Mouse (Mus musculus): ENCODE measurements around the gene Rps6kc1. TPM values are rescaled to one million over a fixed set of nuclear protein-coding genes. Genes with fewer than 3 reads are reported as not detected.

Gene Rps6kc1
- polyA plus RNA-seq, 3 experiments from 2014 or later = 4.7 to 8.8 (median 8.8) TPM

GRCm38 (mm10) chr1:190898899-190899575 is 12.5 kb downstream of the Rps6kc1 start:
- no peak for ATAC-seq

- no peak for ATAC-seq
Measured at GRCm38 (mm10) chr1:190898186-190898585, 13.4 kb downstream of the Rps6kc1 start.

GRCm38 (mm10) chr1:190893559-190894167 is 17.9 kb downstream of the Rps6kc1 start:
- no peak for ATAC-seq

GRCm38 (mm10) chr1:190888646-190889045 is 22.9 kb downstream of the Rps6kc1 start:
- ATAC-seq = no peak

- ATAC-seq = no peak
Measured at GRCm38 (mm10) chr1:190888031-190888430, 23.5 kb downstream of the Rps6kc1 start.

- no peak for ATAC-seq
Measured at GRCm38 (mm10) chr1:190886014-190886413, 25.6 kb downstream of the Rps6kc1 start.

GRCm38 (mm10) chr1:190881422-190881821 is 30.1 kb downstream of the Rps6kc1 start:
- peak; percentile 70 for ATAC-seq

- ATAC-seq = no peak
Measured at GRCm38 (mm10) chr1:190880638-190881037, 30.9 kb downstream of the Rps6kc1 start.

GRCm38 (mm10) chr1:190875751-190876150 is 35.8 kb downstream of the Rps6kc1 start:
- ATAC-seq = no peak

GRCm38 (mm10) chr1:190875089-190875488 is 36.5 kb downstream of the Rps6kc1 start:
- ATAC-seq = peak; percentile 71

- no peak for ATAC-seq
Measured at GRCm38 (mm10) chr1:190871068-190871467, 40.5 kb downstream of the Rps6kc1 start.

GRCm38 (mm10) chr1:190869996-190870395 is 41.6 kb downstream of the Rps6kc1 start:
- ATAC-seq = no peak

GRCm38 (mm10) chr1:190868790-190869189 is 42.8 kb downstream of the Rps6kc1 start:
- no peak for ATAC-seq

GRCm38 (mm10) chr1:190861626-190862025 is 49.9 kb downstream of the Rps6kc1 start:
- ATAC-seq = no peak

GRCm38 (mm10) chr1:190854465-190854864 is 57.1 kb downstream of the Rps6kc1 start:
- no peak for ATAC-seq

GRCm38 (mm10) chr1:190849162-190849865 is 62.3 kb downstream of the Rps6kc1 start:
- no peak for ATAC-seq

- no peak for ATAC-seq
Measured at GRCm38 (mm10) chr1:190848676-190849075, 62.9 kb downstream of the Rps6kc1 start.

- ATAC-seq = no peak
Measured at GRCm38 (mm10) chr1:190846956-190847355, 64.6 kb downstream of the Rps6kc1 start.

- ATAC-seq = no peak
Measured at GRCm38 (mm10) chr1:190846074-190846730, 65.4 kb downstream of the Rps6kc1 start.

- ATAC-seq = no peak
Measured at GRCm38 (mm10) chr1:190845419-190845818, 66.2 kb downstream of the Rps6kc1 start.

GRCm38 (mm10) chr1:190844356-190844755 is 67.2 kb downstream of the Rps6kc1 start:
- no peak for ATAC-seq

GRCm38 (mm10) chr1:190836046-190836445 is 75.5 kb downstream of the Rps6kc1 start:
- ATAC-seq = no peak
